Mouse (Mus musculus): ENCODE results near the gene Prr14. TPM values are rescaled to one million over a fixed set of nuclear protein-coding genes. Genes with fewer than 3 reads are reported as not detected.

Gene Prr14
- polyA plus RNA-seq, 1 experiment from 2014 or later: 55.9 TPM

GRCm38 (mm10) chr7:127473705-127474104 is 14.3 kb downstream of the Prr14 start:
- no peak for ATAC-seq (ENCODE audit: insufficient number of reproducible peaks, low FRiP score, low TSS enrichment, low read depth)
- Histone ChIP-seq H3K27ac (replicated peaks) (no peak overlapping the region), H3K4me2 (replicated peaks) (no peak overlapping the region)

GRCm38 (mm10) chr7:127474378-127475070 is 15.1 kb downstream of the Prr14 start:
- Histone ChIP-seq H3K4me3 (replicated peaks) (no peak overlapping the region), H3K9me3 (replicated peaks) (no peaks in the 10 kb centered on the region), H3K27ac (replicated peaks) (no peak overlapping the region), H3K36me3 (peaks cover 34% of the 10 kb centered on the region), H3K9ac (no peak overlapping the region), H3K27me3 (no peaks in the 10 kb centered on the region), H3K4me2 (replicated peaks) (no peak overlapping the region), H3K4me1 (peaks cover 25% of the 10 kb centered on the region)
- ATAC-seq (ENCODE audit: insufficient number of reproducible peaks, low FRiP score, low TSS enrichment, low read depth): no peak
- WGBS: 74% methylated on average over 6 of the region's 6 CpGs

More at GRCm38 (mm10) chr7:127473705-127474104, 14.3 kb downstream of the Prr14 start:
- Histone ChIP-seq H3K4me1 (peaks cover 24% of the 10 kb centered on the region), H3K9ac (no peak overlapping the region), H3K27me3 (no peaks in the 10 kb centered on the region), H3K36me3 (peaks cover 34% of the 10 kb centered on the region), H3K4me3 (replicated peaks) (no peak overlapping the region; the same call in 1 of the 2 replicates), H3K9me3 (replicated peaks) (no peaks in the 10 kb centered on the region)
- 74% methylated on average over 5 of the region's 5 CpGs for WGBS

DNA sequence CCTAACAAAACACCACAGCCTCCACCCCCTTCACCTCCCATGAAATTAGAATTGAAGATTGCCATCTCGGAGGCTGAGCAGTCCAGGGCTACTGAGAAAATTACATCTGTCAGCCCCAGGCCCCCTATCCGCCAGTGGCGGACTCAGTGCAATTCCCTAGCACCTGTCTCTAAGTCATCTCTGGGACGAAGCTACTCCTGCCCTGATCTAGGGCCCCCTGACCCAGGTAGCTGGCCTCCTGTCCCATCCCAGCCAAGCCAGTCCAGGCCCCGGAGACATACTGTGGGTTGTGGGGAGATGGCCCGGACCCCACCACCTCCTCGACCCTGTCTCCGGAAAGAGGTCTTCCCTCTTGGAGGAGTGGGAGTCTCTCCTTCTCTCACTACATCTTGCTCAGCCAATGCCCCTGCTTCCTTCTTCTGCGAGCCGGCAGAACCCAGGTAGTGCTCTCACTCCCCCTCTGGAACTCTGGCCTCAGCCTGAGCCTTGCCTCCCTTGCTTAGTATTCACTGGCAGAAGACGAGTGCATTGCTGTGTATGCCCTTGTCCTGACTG is 15.9 kb downstream of the Prr14 start:
- Histone ChIP-seq H3K9me3 (replicated peaks) (no peaks in the 10 kb centered on the region), H3K36me3 (peaks cover 34% of the 10 kb centered on the region), H3K4me1 (peaks cover 28% of the 10 kb centered on the region), H3K4me2 (replicated peaks) (no peak overlapping the region), H3K27ac (replicated peaks) (no peak overlapping the region), H3K4me3 (replicated peaks) (no peak overlapping the region), H3K27me3 (no peaks in the 10 kb centered on the region), H3K9ac (no peak overlapping the region)
- ATAC-seq (ENCODE audit: insufficient number of reproducible peaks, low FRiP score, low TSS enrichment, low read depth): no peak
- 94% methylated on average over 11 of the region's 11 CpGs for WGBS

DNA sequence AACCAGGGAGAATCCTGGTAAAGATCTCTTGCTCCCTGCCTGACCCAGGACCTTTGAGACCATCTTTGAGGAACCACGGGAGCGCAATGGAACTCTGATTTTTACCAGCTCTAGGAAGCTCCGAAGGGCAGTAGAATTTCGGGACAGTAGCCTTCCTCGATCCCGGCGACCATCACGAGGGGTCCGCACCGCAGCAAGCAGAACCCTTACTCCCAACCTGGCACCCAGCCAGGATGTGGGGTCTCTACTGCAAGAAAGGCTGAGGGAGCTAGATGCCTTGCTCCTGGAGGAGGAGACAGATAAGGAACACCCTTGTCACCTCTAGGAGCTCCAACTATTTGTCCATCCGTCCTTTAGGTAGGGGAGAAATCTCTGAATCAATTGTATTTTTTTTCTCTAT is 16.9 kb downstream of the Prr14 start:
- Histone ChIP-seq H3K27ac (replicated peaks) (no peak overlapping the region), H3K36me3 (peaks cover 42% of the 10 kb centered on the region), H3K9ac (no peak overlapping the region), H3K4me3 (replicated peaks) (no peak overlapping the region), H3K4me1 (peaks cover 36% of the 10 kb centered on the region), H3K4me2 (replicated peaks) (no peak overlapping the region), H3K27me3 (no peaks in the 10 kb centered on the region), H3K9me3 (replicated peaks) (no peaks in the 10 kb centered on the region)
- ATAC-seq (ENCODE audit: insufficient number of reproducible peaks, low FRiP score, low TSS enrichment, low read depth): no peak
- 95% methylated on average over 11 of the region's 11 CpGs for WGBS

DNA sequence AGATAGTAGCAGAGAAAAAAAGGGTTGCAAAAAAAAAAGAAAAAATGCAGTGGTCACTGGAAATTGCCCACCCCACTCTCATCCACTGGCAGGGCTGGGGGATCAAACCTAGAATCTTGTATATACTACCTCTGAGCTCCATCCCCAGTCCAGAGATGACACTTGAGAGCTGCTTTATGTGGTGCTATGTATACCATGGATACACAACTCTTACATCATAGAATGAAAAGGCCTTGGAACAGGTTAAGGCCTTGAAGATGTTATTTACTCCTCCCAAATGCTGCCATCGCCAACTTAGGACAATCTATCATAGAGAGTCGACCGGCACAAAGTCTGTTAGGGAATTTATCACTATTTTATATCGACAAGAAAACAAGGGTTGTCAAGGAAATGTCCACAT is 17.4 kb downstream of the Prr14 start:
- Histone ChIP-seq H3K27me3 (no peaks in the 10 kb centered on the region), H3K4me1 (peaks cover 39% of the 10 kb centered on the region), H3K9ac (peak overlapping the region; percentile 9; the same call in 1 of the 2 replicates), H3K4me3 (replicated peaks) (peak overlapping the region; percentile 99), H3K27ac (replicated peaks) (peak overlapping the region; percentile 99), H3K36me3 (peaks cover 42% of the 10 kb centered on the region), H3K4me2 (replicated peaks) (peak overlapping the region; percentile 66), H3K9me3 (replicated peaks) (no peaks in the 10 kb centered on the region)
- ATAC-seq (ENCODE audit: insufficient number of reproducible peaks, low FRiP score, low TSS enrichment, low read depth): no peak
- 83% methylated on average over 4 of the region's 4 CpGs for WGBS

GRCm38 (mm10) chr7:127477687-127478634 is 18.6 kb downstream of the Prr14 start:
- Histone ChIP-seq H3K27ac (replicated peaks) (peak overlapping the region; percentile 99), H3K4me1 (peaks cover 32% of the 10 kb centered on the region), H3K4me2 (replicated peaks) (peak overlapping the region; percentile 77), H3K36me3 (peaks cover 50% of the 10 kb centered on the region), H3K9ac (peak overlapping the region; percentile 96), H3K4me3 (replicated peaks) (peak overlapping the region; percentile 99), H3K27me3 (no peaks in the 10 kb centered on the region), H3K9me3 (replicated peaks) (no peaks in the 10 kb centered on the region)
- under 1% methylated on average over 50 of the region's 50 CpGs for WGBS
- ATAC-seq (ENCODE audit: insufficient number of reproducible peaks, low FRiP score, low TSS enrichment, low read depth): peak; percentile 92

- peak within 1 kb of the TSS; percentile 99 for H3K27ac ChIP-seq (replicated peaks)
- peak within 1 kb of the TSS; percentile 77 for H3K4me2 ChIP-seq (replicated peaks)
- H3K4me1 ChIP-seq: peaks cover 26% of the 10 kb centered on the region
- H3K27me3 ChIP-seq: no peaks in the 10 kb centered on the region
- peak within 1 kb of the TSS; percentile 96 for H3K9ac ChIP-seq
- under 1% methylated on average over 56 of the region's 62 CpGs for WGBS
- peak; percentile 83 for ATAC-seq (ENCODE audit: insufficient number of reproducible peaks, low FRiP score, low TSS enrichment, low read depth)
- peak within 1 kb of the TSS; percentile 99 for H3K4me3 ChIP-seq (replicated peaks)
- H3K9me3 ChIP-seq (replicated peaks): no peaks in the 10 kb centered on the region
- peaks cover 47% of the 10 kb centered on the region for H3K36me3 ChIP-seq
Observed at GRCm38 (mm10) chr7:127478635-127479317, 19.4 kb downstream of the Prr14 start, which contains the start of gene Fbrs. TSS of gene Fbrs (plus strand) at chr7:127479199.

DNA sequence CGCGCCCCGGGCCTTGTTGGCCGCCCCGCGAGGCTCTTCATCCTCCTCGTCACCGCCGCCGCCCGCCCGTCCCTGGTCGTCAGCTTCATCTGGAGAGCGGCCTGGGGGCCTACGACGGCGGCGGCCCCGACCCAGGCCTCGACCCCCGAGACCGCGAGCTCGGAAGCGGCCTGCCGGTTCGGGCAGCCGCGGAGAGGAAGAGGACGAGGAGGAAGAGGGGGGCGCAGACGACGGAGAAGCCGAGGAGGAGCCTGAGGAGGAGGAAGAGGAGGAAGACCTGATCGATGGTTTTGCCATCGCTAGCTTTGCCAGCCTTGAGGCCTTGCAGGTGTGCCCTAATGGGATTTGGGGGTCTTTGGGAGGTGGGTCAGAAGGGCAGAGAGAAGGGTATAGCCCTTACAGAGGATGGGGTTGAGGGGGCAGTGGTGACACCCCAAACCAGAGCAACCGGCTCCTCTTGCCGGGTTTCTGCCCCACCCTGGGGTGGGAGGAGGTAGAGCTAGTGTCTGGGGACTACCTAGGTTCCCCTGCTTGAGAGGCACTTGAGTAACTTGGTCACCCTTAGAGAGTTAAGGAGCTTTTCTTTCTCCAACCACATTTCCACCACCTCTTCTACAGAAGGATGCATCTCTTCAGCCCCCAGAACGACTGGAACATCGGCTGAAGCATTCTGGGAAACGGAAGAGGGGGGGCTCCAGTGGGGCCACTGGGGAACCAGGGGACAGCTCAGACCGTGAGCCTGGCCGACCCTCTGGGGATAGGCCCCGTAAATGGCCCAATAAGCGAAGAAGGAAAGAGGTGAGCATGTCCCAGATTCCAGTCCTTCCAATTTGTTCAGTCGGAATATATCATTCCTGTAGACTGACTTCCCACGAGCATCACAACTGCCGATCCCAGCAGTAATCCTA is 20.2 kb downstream of the Prr14 start:
- Histone ChIP-seq H3K9me3 (replicated peaks) (no peaks in the 10 kb centered on the region), H3K4me2 (replicated peaks) (peak overlapping the region; percentile 77), H3K4me1 (peaks cover 26% of the 10 kb centered on the region), H3K36me3 (peaks cover 48% of the 10 kb centered on the region), H3K27ac (replicated peaks) (peak overlapping the region; percentile 99), H3K9ac (peak overlapping the region; percentile 96), H3K27me3 (no peaks in the 10 kb centered on the region), H3K4me3 (replicated peaks) (peak overlapping the region; percentile 99)
- 4% methylated on average over 43 of the region's 48 CpGs for WGBS
- no peak for ATAC-seq (ENCODE audit: insufficient number of reproducible peaks, low FRiP score, low TSS enrichment, low read depth)

GRCm38 (mm10) chr7:127480321-127480720 is 20.9 kb downstream of the Prr14 start:
- Histone ChIP-seq H3K4me3 (replicated peaks) (peak overlapping the region; percentile 99), H3K27ac (replicated peaks) (no peak overlapping the region), H3K9ac (peak overlapping the region; percentile 96), H3K4me1 (peaks cover 26% of the 10 kb centered on the region), H3K9me3 (replicated peaks) (no peaks in the 10 kb centered on the region), H3K36me3 (peaks cover 48% of the 10 kb centered on the region), H3K4me2 (replicated peaks) (peak overlapping the region; percentile 77), H3K27me3 (no peaks in the 10 kb centered on the region)
- ATAC-seq (ENCODE audit: insufficient number of reproducible peaks, low FRiP score, low TSS enrichment, low read depth): no peak
- 46% methylated on average over 2 of the region's 2 CpGs for WGBS

DNA sequence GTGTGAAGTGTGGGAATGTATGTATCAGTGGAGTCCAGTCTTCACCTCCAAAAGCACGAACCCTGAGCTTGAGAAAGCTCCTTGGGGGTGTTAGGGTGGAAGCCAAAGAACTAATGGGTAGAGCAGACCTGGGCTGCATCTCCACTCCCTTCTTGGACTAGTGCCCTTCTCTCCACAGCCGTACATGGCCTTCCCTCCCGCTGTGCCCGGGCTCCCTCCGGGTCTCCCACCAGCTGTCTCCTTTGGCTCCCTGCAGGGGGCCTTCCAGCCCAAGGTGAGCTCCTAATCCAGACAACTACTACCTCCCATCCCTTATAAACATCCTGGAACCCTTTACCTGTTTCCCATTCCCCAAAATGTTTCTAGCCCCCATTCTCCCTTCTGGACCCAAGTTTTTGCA is 26.0 kb downstream of the Prr14 start:
- no peak overlapping the region for H3K4me3 ChIP-seq (replicated peaks)
- H3K27me3 ChIP-seq: no peaks in the 10 kb centered on the region
- no peak overlapping the region for H3K4me2 ChIP-seq (replicated peaks)
- 75% methylated on average over 5 of the region's 5 CpGs for WGBS
- no peak for ATAC-seq (ENCODE audit: insufficient number of reproducible peaks, low FRiP score, low TSS enrichment, low read depth)
- H3K36me3 ChIP-seq: peaks cover 86% of the 10 kb centered on the region
- peaks cover 10% of the 10 kb centered on the region for H3K4me1 ChIP-seq
- no peaks in the 10 kb centered on the region for H3K9me3 ChIP-seq (replicated peaks)
- H3K27ac ChIP-seq (replicated peaks): no peak overlapping the region
- H3K9ac ChIP-seq: no peak overlapping the region
